Mouse (Mus musculus): ENCODE data around the gene Syn3. TPM values are rescaled to one million over a fixed set of nuclear protein-coding genes. Genes with fewer than 3 reads are reported as not detected.
"Not testable (repeated sequence)": the region's sequence is repeated elsewhere in the genome, so short reads cannot be mapped to it uniquely, and the experiment has no call there.

The Syn3 gene
- total RNA-seq (2022): under 1 TPM; 0.10 to 0.90 (median 0.57) TPM

DNA sequence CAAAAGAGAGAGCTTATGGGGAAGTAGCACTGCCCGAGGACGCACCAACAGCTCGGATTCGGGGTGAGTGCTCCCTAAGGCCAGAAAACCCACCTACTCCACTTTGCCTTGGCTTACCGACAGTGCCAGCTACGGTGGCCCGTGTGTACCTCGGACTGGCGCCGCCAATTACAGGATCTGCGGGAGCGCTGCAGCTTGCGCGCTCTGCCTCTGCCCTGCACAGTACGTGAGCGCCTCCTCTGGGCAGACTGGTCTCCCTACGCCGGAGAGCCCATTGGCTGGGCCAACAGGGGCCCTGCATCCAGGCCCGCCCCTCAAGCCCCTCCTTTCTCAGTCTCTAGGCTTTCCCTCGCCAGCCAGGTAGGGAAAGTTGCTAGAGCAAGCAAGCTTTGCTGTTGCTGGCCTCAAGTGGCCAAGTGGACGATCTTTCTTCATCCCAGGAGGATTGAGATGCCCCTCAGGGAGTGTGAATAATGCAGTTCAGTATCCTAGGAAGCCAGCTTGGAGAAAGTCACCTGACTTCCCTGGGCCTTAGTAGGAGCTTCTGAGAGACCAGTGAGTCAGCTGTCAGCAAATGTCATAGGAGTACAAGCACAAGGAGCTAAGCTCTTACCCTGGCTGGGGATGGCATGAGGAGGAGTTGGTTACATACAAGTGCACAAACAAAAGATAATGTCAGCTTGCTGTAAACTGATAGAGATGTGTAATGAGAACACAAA, at the start of gene Syn3:
Gene Syn3, minus strand, starts transcription at position 224 of the 719 bp plus-strand sequence.
- DNase-seq (ENCODE audit: low spot score in 2 of 2): peak; percentile 64 to 76

DNA sequence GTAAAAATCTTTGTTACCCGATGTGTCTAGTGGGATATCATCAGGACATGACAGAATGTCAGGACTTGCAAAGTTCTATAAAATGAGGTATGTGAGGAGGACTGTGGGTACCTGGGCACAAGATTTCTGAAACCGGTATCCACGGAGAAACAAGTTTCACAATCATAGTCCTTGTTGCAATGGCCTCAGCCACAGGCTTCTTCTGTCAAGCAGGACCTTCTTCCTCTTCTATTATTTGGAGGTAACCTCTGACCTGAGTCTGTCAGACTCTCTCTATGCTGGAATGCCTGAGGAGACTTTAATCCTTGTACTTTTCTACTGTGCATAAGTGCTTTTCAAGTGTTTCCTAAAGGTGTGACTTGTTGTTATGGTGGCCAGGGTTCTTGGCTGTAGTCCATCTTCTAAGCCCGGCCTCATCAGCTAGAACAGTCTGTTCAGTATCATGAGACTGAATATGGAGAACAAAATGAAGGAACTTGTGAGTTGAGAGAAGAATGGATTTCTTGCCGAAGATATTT, 27.7 kb upstream of the Syn3 start:
- not testable (repeated sequence) for DNase-seq (ENCODE audit: low spot score in 2 of 2)

DNA sequence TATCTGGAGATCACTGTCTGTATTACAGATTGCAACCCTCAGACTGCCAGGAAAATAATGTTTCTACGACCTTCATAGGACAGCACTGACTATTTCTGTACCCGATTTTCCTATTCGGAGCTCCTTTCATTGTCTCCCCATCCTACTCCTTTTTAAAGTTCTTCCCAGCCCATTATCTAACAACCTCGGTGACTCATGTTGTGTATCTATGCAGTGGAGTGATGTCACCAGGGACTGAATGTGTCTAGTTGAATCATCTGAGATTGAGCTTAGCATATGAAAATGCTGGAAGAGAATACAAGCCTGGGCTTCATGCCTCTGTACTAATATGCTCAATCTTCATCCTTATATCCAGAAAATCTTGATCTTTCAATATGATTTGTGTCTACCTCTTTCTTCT, 15.1 kb upstream of the Syn3 start:
- DNase-seq (ENCODE audit: low spot score in 2 of 2): no peak

DNA sequence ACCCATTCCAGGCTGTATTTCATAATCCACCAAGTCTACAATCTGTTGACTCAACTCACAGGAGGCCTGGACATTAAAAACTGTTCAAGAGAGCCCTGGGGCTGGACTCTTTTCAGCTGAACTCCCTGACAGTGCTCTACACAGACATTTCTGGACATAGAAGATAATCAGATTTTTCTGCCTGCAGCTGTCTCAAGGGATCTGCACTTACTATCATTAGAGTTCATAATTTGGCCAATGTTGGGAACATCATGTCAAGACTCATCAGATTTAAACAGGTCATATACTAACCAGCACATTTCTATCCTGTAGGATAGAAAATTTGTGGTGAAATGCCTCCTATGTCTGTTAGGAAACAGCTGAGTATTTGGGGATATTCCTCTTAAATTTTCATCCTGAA, 12.2 kb upstream of the Syn3 start:
- DNase-seq (ENCODE audit: low spot score in 2 of 2): no peak

DNA sequence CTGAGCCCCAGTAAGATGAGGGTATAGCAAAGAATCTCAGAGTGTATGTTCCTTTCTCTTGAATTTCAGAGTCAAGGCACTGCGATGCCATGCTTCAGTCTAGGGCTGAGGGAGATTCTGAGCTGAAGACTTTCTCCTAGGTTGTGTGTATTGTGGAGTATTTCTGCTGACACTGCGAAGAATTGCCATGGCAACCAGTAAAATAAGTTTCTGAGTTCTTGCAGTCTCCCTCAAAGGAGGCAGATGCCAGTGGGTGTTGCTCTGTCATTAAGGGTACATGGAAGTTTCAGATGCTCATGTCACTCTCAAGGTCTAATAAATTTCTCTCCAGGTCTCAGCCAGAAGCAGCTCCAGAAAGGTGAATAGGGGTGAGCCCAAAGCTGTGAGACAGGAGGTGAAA, 3.4 kb upstream of the Syn3 start:
- no peak for DNase-seq (ENCODE audit: low spot score in 2 of 2)

DNA sequence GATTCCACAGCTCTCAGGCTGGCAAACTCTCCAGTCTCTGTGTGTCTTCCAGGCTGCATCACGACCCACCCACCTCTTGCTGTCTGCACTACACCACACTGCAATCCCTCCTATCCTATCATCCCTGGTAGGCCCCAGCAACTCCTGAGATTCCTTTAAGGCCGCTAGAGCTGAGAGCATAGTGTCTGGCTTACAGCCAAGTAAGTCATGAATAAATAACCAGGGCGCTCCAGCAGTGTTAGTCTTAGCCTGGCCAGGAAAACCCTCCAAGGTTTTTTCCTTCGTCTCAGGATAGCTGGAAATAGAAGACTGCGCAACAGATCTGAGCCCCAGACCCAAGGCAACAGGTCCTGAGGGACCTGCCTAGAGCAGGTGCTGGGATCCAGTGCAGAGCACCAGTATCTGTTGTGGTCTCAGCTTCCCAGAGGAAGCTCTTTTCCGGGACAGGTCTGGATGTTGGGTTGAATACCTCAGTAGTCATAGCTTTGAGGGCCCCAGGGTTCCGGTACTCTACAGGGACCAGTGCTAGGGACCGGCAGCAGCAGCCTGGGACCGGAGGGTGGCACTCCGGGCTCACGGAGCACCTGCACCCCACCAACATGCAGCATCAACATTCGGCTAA, 534 bp downstream of the Syn3 start:
- peak in 1 of 2 experiments; percentile 4 for DNase-seq (ENCODE audit: low spot score in 2 of 2)

DNA sequence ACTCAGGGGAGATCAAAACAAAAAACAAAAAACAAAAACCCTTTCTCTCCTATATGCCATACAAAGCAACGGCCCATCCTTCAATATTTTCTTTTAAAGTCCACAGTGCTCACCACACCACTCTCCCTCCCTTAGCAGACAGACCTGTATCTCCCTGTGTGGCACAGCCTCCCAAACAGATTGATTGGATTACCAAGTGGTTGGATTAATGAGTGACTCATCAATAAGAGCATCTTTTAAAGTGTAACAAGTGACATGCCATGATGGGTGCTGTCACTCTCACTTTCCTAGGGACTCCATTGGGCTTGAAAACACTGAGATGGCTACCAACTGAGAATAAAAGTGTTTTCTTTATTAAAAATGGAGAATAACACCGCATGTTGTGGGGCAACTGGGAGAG, 2.8 kb downstream of the Syn3 start:
- no peak for DNase-seq (ENCODE audit: low spot score in 2 of 2)

DNA sequence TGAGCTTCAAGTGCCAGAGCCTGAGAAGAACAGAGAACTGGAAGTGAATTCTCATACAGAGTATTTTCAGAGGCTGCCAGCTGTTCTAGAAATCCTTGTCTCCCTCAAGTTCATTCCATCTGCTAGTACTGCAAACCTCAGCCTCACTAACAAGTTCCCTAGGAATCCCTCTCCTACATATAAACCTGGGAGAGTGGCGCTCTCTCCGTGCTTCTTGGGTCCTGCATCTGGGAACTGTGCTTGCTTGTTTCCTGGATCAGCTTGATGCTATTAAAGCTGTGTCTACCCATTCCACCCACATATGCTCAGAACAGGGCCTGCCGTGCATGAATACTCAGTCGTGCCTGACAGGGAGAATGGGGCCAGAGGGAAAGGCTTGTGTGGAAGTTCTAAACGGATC, 5.6 kb downstream of the Syn3 start:
- DNase-seq (ENCODE audit: low spot score in 2 of 2): no peak

DNA sequence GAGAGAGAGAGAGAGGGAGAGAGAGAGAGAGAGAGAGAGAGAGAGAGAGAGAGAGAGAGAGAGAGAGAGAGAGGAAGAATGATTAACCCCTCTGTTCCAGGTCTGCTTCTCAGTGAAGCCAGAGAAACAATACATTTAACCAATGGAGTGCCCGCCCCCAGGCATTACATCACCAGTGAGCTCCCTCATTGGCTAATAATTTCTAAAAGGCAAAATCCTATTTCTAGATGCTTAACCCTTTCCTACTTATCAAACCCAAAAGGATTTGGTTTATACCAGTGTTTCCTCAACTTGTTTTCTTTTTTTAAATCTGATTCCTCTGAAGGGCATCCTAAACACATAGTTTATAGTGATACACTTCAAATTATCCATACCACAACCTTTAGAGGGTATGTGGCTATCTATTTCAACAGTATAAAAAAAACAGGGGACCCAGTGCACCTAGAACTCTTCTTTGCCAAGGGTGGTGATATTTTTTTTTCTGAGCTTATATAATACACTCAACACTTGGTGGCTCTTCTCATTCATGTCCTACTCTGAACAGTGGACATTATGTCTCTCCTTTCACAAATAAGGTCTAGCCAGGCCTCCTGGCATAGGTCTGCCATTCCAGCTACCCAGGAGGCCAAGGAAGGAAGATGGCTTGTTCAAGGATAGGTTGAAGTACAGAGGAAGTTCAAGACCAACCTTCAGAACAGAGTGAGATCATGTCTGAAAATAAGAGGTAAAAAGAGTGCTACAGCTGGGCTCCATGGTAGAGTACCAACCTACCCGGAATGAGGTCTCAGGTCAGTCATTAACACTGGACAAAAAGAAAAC, 6.4 kb downstream of the Syn3 start:
- no peak for DNase-seq (ENCODE audit: low spot score in 2 of 2)

DNA sequence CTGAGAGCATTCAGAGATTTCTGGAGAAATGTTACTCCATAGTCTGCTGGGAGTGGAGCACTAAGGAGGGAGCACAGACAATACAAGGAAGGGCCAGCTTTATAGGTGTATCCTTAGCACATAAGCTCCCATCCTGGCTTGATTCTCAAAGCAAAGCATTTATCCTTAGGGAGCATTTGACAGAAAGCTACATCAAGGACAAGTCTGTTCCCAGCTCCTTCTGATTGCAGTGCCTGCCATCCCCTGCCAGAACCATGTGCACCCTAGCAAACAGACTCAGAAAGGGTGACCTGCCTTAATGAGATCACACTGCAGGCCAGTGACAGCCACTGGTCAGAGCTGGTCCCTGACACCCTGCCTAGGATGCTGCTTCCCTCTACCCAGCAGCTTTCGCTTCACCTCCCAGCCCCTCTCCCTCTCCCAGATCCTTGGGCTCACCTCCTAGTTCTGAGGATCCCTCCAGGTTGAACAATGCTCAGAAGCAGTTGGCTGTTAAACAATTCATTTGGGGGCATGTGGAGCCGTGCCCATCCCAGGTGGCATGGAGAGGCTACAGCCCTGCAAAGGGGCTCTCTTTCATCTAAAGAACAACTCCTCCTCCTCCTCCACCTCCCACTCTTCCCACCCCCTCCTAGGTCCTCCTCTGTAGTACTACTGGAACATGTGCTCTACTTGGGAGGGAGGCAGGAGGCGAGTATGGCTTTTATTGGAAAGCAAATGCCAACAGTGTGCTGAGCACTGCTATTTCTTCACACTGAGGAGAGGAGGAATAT, 7.2 kb downstream of the Syn3 start:
- DNase-seq (ENCODE audit: low spot score in 2 of 2): no peak

DNA sequence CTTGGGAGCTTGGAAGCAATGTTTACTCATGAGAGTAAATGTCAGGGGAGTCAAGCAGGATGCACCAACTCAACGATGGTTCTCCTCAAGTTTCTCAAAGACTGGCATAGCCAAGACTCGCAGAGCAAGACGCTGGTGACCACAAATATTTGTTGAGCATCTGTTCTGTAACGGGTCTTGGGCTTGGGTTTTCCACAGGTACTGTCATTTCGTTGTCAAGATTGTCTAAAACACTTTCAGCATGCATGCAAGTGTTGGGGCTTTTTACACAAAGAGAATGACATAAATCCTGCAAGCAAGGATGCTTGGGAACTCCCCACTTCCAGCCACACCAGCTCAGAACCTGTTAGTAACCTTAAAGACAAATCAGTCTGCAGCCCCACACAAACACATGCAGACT, 10.2 kb downstream of the Syn3 start:
- no peak for DNase-seq (ENCODE audit: low spot score in 2 of 2)

DNA sequence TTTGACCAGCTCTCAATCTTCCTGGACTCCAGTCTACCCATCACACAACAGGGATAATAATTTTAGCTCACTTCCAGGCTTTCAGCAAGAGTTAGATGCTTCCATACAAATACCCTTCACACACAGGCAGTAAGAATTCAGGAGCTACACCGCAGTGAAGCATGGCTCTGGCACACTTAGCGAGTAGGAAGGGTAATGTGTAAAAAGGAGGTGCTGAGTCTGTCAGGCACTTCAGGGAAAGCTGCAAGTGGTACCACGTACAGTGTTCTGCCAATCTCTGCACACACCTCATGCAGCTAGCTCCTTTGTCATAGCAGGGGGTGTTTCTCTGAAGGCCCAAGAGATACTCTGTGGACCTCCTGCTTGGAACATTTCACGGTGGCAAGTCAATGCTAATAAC, 12.7 kb downstream of the Syn3 start:
- no peak for DNase-seq (ENCODE audit: low spot score in 2 of 2)

DNA sequence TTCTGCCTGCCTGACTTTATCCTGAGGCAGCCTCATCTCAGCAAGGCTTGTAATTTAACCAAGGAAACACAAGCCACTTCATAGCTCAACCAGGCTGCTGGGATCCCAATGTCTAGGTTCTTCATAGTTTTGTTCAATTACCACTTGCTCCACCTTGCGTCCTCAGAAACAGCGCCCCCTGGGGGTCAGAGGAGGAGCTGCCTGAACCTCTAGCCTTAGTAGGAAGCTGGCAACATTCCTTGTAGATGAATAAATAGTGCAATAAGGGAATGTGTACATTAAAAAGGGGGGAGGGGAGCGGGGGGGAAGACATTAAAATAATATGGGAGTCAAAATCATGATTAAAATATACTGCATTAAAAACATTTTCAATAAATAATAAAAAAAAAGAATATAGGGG, 14.7 kb downstream of the Syn3 start:
- no peak for DNase-seq (ENCODE audit: low spot score in 2 of 2)

DNA sequence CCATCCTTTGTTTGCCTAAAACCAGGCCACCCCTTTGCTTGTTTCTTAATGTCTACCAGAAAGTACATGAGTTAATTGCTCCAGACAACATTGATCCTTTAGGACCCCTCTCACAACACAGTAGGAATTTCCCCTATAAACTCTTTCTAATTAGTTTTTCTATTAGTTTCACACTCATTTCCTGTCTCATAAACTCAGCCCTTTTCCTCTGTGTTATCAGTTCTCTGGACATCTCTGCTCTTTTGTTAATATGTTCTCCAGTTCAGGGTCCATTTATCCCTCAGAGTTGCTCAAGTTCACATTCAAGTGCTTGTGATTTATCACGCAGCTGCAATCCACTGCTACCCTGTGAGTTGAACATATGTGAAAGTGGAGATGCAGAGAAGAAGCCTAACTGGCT, 16.2 kb downstream of the Syn3 start:
- no peak for DNase-seq (ENCODE audit: low spot score in 2 of 2)

DNA sequence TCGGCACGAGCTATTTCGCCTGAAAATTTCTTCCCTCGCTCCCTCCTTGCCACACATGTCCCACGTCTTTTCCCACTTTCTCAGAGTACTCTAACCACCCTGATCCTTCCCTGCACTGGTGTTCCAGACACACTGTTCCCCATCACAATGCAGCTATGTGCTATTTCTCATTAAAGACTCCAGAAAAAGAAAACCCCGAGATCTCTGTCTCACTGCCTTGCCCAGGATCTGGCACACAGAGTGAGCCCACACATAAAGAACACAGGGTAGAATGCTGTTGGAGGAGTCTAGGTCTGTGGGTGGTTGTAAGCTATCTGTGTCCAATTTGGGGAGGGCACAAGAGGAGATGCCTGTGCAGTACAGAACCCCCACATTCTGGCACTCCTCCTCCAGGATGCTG, 18.0 kb downstream of the Syn3 start:
- DNase-seq (ENCODE audit: low spot score in 2 of 2): no peak

DNA sequence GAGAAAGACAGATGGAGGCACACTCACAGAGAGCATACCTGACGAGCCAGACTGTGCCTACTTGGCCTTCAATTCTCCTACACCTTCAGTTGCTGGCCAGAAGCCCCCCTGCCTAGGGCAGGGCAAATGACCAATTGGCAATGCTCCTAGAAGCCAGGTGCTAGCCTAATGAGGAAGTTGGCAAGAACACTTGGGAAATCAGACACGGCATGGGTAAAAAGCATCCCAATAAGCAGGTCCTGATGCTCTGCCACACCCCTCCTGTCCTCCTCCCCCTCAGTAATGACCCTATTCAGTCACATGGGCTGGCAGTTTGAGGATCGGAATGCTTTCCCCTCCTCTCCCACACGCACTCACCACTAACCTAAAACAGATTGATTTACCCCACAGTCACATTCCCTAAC, 19.0 kb downstream of the Syn3 start:
- no peak for DNase-seq (ENCODE audit: low spot score in 2 of 2)

DNA sequence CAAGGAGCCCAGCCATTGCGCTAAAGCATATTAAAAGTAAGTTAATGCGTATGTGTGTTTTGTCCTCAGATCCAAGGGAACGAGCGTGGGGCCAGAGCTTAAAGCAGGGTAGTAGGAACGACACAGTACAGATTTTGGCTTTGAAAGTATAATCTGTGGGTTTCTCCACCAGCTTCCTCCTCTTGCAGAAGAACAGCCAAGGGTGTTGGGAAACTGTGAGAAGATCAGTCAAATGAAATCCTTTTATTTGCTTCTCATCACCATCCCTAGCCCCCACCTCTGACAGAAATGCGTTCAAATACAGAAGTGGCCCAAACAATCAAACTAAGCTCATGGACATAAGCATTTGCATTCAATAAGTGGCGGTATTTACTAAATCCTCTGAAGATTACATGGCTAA, 22.0 kb downstream of the Syn3 start:
- DNase-seq (ENCODE audit: low spot score in 2 of 2): no peak

DNA sequence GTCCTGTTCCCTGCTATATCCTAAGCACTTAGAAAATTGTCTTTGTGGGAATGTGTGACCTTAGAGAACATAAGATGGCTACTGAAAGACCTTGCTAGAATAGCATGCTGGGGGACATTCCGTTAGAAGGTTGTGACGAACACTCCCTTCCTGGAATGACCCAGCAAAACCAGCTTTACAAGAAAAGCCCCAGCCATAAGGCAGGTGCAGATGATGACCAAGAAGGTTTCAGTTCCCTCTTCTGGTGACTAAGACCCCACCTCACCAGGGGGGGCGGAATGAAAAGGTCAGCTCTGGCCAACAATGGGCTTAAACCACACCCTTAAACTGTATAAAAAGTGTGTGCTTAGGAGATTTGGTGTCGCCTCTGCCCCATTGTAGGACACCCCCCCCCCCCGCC, 23.4 kb downstream of the Syn3 start:
- no peak for DNase-seq (ENCODE audit: low spot score in 2 of 2)

DNA sequence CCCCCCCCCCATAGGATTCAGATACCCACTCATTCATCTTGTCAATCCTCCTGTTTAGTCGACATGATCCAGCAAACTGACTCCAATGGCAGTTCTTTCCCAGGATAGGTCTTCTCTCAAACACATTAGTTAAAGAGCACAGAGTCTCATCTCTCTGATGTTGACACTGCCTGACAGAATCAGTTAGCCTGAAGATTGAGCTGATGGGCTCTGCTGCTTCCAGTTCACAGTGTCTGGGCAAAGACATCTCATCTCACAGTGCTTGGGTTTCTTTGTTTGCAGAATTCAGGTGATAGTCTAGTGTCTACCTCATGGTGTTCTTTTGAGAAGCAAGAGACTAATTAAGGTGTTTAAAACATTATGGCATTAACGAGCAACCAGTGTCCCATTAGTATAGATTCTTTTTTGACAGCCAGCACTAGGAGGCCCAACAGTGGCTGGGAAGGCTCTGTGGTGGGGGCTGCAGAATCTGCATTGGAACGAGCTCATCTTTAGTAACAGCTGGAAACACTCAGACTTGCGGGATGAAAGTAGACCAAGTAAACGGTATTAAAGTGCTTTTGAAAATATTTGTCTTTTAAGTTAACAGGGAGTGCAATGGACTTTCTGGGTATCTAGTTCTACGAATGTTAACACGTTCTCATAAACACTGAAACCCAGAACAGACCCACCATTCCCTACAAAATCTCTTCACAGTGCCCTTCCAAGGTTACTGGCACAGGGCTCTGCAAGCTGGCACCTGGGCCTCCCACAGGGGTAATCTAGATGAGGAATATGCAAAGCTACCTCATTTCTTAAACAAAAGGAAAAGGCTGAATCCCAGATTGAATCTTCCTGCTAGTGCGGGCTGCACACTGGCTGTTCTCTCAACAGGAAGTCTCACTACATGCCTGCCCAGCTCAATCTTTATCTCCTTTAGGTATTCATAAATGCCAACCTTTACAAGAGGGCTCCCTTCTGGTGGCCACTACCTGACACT, 24.2 kb downstream of the Syn3 start:
- no peak for DNase-seq (ENCODE audit: low spot score in 2 of 2)

DNA sequence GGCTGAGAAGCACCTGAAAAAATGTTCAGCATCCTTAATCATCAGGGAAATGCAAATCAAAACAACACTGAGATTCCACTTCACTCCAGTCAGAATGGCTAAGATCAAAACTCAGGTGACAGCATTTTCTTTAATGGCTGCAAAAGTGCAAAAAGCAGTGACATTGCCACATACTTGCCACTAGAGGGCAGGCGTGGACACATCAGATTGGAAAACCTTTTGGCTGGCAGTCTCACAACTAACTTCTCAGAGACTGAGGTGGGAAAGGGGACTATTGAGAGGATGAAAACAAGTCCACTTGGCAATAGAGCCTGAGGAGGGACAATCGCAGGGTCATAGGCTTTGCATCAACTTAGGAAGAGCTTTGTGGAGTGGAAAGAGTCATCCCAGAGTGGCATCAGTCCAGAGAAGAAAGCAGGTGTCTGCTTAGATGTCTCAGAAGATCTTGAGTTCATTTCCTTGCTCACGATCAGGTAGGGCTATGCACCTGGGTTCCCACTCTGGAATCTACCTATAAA, 25.0 kb downstream of the Syn3 start:
- DNase-seq (ENCODE audit: low spot score in 2 of 2): no peak

All from gastrocnemius, adult 8-10 months (tissue).